Mouse (Mus musculus) heart, postnatal 0 days (tissue): ENCODE results near the gene Cadm4.

ENCODE experiments used
- CTCF ChIP-seq: IDR thresholded peaks from 2 replicates; pipeline ENCODE4 v1.5.1; 2016; ENCODE audit warnings: antibody characterized with exemption, control low read depth, low read depth
- EP300 ChIP-seq: IDR thresholded peaks from 2 replicates; pipeline ENCODE4 v1.6.1; 2016; ENCODE audit warnings: antibody characterized with exemption, low read depth

- no peak for TF ChIP-seq EP300
- no peak for TF ChIP-seq CTCF
Observed at GRCm38 (mm10) chr7:24499856-24500577, 18.2 kb downstream of the Cadm4 start.
